Mouse (Mus musculus) MEL (cell line): ENCODE results near the gene Nlgn3. TPM values are rescaled to one million over a fixed set of nuclear protein-coding genes. Genes with fewer than 3 reads are reported as not detected.

Source experiments
- DNase-seq: peaks from one replicate; pipeline ENCODE4 v3.0.0; 2011; ENCODE audit warnings: low read depth, low spot score
- H3K27ac ChIP-seq: 2 replicates; pipeline ENCODE4 v1.5.1; 2012; ENCODE audit warnings: low read depth, mild to moderate bottlenecking, control low read depth, low read length, moderate library complexity; ENCODE audit not compliant: control insufficient read depth
- H3K27me3 ChIP-seq, 2 experiments: fragments of 150-350 bp in 1 of 2; sonication (generic) in 1 of 2; 2 replicates each; pipeline ENCODE4 v1.6.1; 2012; ENCODE audit warnings: low read length in 2 of 2, mild to moderate bottlenecking in 2 of 2, improper control_type of control experiment in 1 of 2, moderate library complexity in 1 of 2; ENCODE audit not compliant: insufficient read depth in 2 of 2, control insufficient read depth in 1 of 2
- H3K36me3 ChIP-seq, 2 experiments: 2 replicates each; pipeline ENCODE4 v1.6.1; 2012 to 2014; ENCODE audit warnings: low read length in 2 of 2, improper control_type of control experiment in 1 of 2, inconsistent platforms in 1 of 2, mild to moderate bottlenecking in 1 of 2; ENCODE audit not compliant: insufficient read depth in 2 of 2, control insufficient read depth in 1 of 2
- H3K4me1 ChIP-seq, 2 experiments: fragments of 150-350 bp in 1 of 2; sonication (generic) in 1 of 2; 2 replicates each; pipeline ENCODE4 v1.6.1; 2012; ENCODE audit warnings: low read length in 2 of 2, improper control_type of control experiment in 1 of 2, mild to moderate bottlenecking in 1 of 2; ENCODE audit not compliant: insufficient read depth in 2 of 2, control insufficient read depth in 1 of 2
- H3K4me3 ChIP-seq, 2 experiments: fragments of 150-350 bp in 1 of 2; sonication (generic) in 1 of 2; 2 replicates each; pipeline ENCODE4 v1.5.1; 2012; ENCODE audit warnings: low read depth in 2 of 2, low read length in 2 of 2, mild to moderate bottlenecking in 2 of 2, moderate library complexity in 2 of 2, control low read depth in 1 of 2, improper control_type of control experiment in 1 of 2; ENCODE audit not compliant: control insufficient read depth in 1 of 2, insufficient read depth in 1 of 2
- H3K79me2 ChIP-seq: 2 replicates; pipeline ENCODE4 v1.6.1; 2012; ENCODE audit warnings: mild to moderate bottlenecking, low read length, moderate library complexity; ENCODE audit not compliant: control insufficient read depth, poor library complexity, insufficient read depth
- H3K9ac ChIP-seq: 2 replicates; pipeline ENCODE4 v1.6.1; 2012; ENCODE audit warnings: low read depth, mild to moderate bottlenecking, control low read depth, low read length, moderate library complexity; ENCODE audit not compliant: control insufficient read depth, poor library complexity, severe bottlenecking
- H3K9me3 ChIP-seq: fragments of 150-350 bp; sonication (generic); replicated peaks from 2 replicates; pipeline ENCODE4 v1.6.1; 2012; ENCODE audit warnings: mild to moderate bottlenecking, low read length, improper control_type of control experiment, moderate library complexity; ENCODE audit not compliant: insufficient read depth
- CHD2 ChIP-seq: IDR thresholded peaks from 2 replicates; pipeline ENCODE4 v1.6.1; 2011; ENCODE audit warnings: low read length, improper control_type of control experiment
- CTCF ChIP-seq, 3 experiments: IDR thresholded peaks in 2 of 3; conservative IDR thresholded peaks in 1 of 3; 2 replicates each; pipeline ENCODE4 v1.5.1; 2011 to 2012; ENCODE audit warnings: low read length in 3 of 3, low read depth in 2 of 3, mild to moderate bottlenecking in 2 of 3, improper control_type of control experiment in 1 of 3, inconsistent platforms in 1 of 3, mixed read lengths in 1 of 3, moderate library complexity in 1 of 3; ENCODE audit not compliant: control insufficient read depth in 1 of 3, insufficient read depth in 1 of 3, poor library complexity in 1 of 3, severe bottlenecking in 1 of 3
- E2F4 ChIP-seq: IDR thresholded peaks from 2 replicates; pipeline ENCODE4 v1.6.1; 2011; ENCODE audit warnings: low read depth, low read length, improper control_type of control experiment, borderline replicate concordance
- ELF1 ChIP-seq: IDR thresholded peaks from 2 replicates; pipeline ENCODE4 v1.6.1; 2014; ENCODE audit warnings: low read depth, mild to moderate bottlenecking, inconsistent platforms, low read length, improper control_type of control experiment, moderate library complexity
- EP300 ChIP-seq, 2 experiments: IDR thresholded peaks; 2 replicates each; pipeline ENCODE4 v1.6.1; 2011; ENCODE audit warnings: improper control_type of control experiment in 2 of 2, low read length in 2 of 2, low read depth in 1 of 2, mild to moderate bottlenecking in 1 of 2
- GATA1 ChIP-seq: IDR thresholded peaks from 2 replicates; pipeline ENCODE4 v1.6.1; 2011; ENCODE audit warnings: low read depth, low read length, improper control_type of control experiment
- HCFC1 ChIP-seq: IDR thresholded peaks from 2 replicates; pipeline ENCODE4 v1.6.1; 2012; ENCODE audit warnings: low read depth, mild to moderate bottlenecking, inconsistent platforms, low read length, improper control_type of control experiment, moderate library complexity
- JUND ChIP-seq: IDR thresholded peaks from 2 replicates; pipeline ENCODE4 v1.6.1; 2011; ENCODE audit warnings: low read depth, mild to moderate bottlenecking, improper control_type of control experiment, low read length
- KAT2A ChIP-seq: conservative IDR thresholded peaks from 2 replicates; pipeline ENCODE4 v1.6.1; 2012; ENCODE audit warnings: low read depth, low read length, improper control_type of control experiment, inconsistent platforms
- MAFK ChIP-seq: IDR thresholded peaks from 2 replicates; pipeline ENCODE4 v1.6.1; 2011; ENCODE audit warnings: low read depth, mild to moderate bottlenecking, low read length, improper control_type of control experiment, borderline replicate concordance
- MXI1 ChIP-seq: IDR thresholded peaks from 2 replicates; pipeline ENCODE4 v1.6.1; 2011; ENCODE audit warnings: mild to moderate bottlenecking, low read depth, low read length, improper control_type of control experiment
- MYC ChIP-seq: IDR thresholded peaks from 2 replicates; pipeline ENCODE4 v1.6.1; 2011; ENCODE audit warnings: low read depth, mild to moderate bottlenecking, low read length, improper control_type of control experiment, moderate library complexity
- NRF1 ChIP-seq: IDR thresholded peaks from 2 replicates; pipeline ENCODE4 v1.6.1; 2014; ENCODE audit warnings: low read depth, mild to moderate bottlenecking, inconsistent platforms, low read length, improper control_type of control experiment, moderate library complexity; ENCODE audit not compliant: poor library complexity, insufficient read depth, severe bottlenecking
- POLR2AphosphoS5 ChIP-seq: IDR thresholded peaks from 2 replicates; pipeline ENCODE4 v1.6.1; 2012; ENCODE audit warnings: low read depth, borderline replicate concordance, mild to moderate bottlenecking, inconsistent platforms, low read length, moderate library complexity, mixed read lengths
- RAD21 ChIP-seq: IDR thresholded peaks from 2 replicates; pipeline ENCODE4 v1.6.1; 2011; ENCODE audit warnings: mild to moderate bottlenecking, low read depth, low read length, improper control_type of control experiment
- SIN3A ChIP-seq: IDR thresholded peaks from 2 replicates; pipeline ENCODE4 v1.6.1; 2012; ENCODE audit warnings: low read length, improper control_type of control experiment, inconsistent platforms
- SMC3 ChIP-seq: IDR thresholded peaks from 2 replicates; pipeline ENCODE4 v1.6.1; 2011; ENCODE audit warnings: low read depth, low read length, improper control_type of control experiment
- TAL1 ChIP-seq: IDR thresholded peaks from 2 replicates; pipeline ENCODE4 v1.6.1; 2012; ENCODE audit warnings: mild to moderate bottlenecking, inconsistent platforms, low read length, moderate library complexity, mixed read lengths
- UBTF ChIP-seq: IDR thresholded peaks from 2 replicates; pipeline ENCODE4 v1.6.1; 2012; ENCODE audit warnings: low read depth, mild to moderate bottlenecking, inconsistent platforms, low read length, improper control_type of control experiment, moderate library complexity, borderline replicate concordance; ENCODE audit not compliant: insufficient read depth
- USF1 ChIP-seq: IDR thresholded peaks from 2 replicates; pipeline ENCODE4 v1.6.1; 2014; ENCODE audit warnings: low read depth, mild to moderate bottlenecking, inconsistent platforms, low read length, improper control_type of control experiment, moderate library complexity
- USF2 ChIP-seq, 2 experiments: IDR thresholded peaks; 2 replicates each; pipeline ENCODE4 v1.6.1; 2011 to 2012; ENCODE audit warnings: improper control_type of control experiment in 2 of 2, low read length in 2 of 2, borderline replicate concordance in 1 of 2, inconsistent platforms in 1 of 2, low read depth in 1 of 2, mild to moderate bottlenecking in 1 of 2; ENCODE audit not compliant: insufficient read depth in 1 of 2
- ZC3H11A ChIP-seq: IDR thresholded peaks from 2 replicates; pipeline ENCODE4 v1.6.1; 2012; ENCODE audit warnings: low read depth, mild to moderate bottlenecking, inconsistent platforms, low read length, improper control_type of control experiment
- ZNF384 ChIP-seq: IDR thresholded peaks from 2 replicates; pipeline ENCODE4 v1.6.1; 2012; ENCODE audit warnings: low read depth, mild to moderate bottlenecking, inconsistent platforms, low read length, improper control_type of control experiment
- polyA plus RNA-seq, 2 experiments: library from polyadenylated mRNA; stranded (reverse) in 1 of 2; unstranded in 1 of 2; fragments of >175 nt in 1 of 2; fragments of >200 nt in 1 of 2; gene quantifications; 2 replicates each; pipeline versions ENCODE4 v1.2.1 to v1.2.4; 2012; ENCODE audit warnings: low replicate concordance in 2 of 2, low read depth in 1 of 2; ENCODE audit not compliant: insufficient read length in 2 of 2, insufficient read depth in 1 of 2, missing spikeins in 1 of 2
- total RNA-seq: library from RNA; depleted of rRNA; stranded (reverse); fragments of 300-350 nt; gene quantifications from 2 replicates; pipeline ENCODE4 v1.2.3, GENCODE M21; 2012

Nlgn3 gene
- total and polyA plus RNA-seq, 3 experiments = 0.04 to 0.15 TPM; not detected in 1

GRCm38 (mm10) chrX:101299473-101300426 is 782 bp downstream of the Nlgn3 start:
- no peaks in the 10 kb centered on the region for H3K79me2 ChIP-seq
- no peaks in the 10 kb centered on the region for H3K9me3 ChIP-seq
- no peaks in the 10 kb centered on the region for H3K36me3 ChIP-seq
- DNase-seq = no peak
- no peak overlapping the region for H3K27ac ChIP-seq
- no peaks in the 10 kb centered on the region for H3K4me1 ChIP-seq
- TF ChIP-seq MAFK (no peak), EP300 (IDR thresholded peaks at IDR 0.05; ENCODE audit: low read depth in 1 of 2, low read length in 2 of 2) (no peak), NRF1 (no peak)
- H3K9ac ChIP-seq = no peak overlapping the region
- H3K27me3 ChIP-seq = no peaks in the 10 kb centered on the region
- H3K4me3 ChIP-seq = no peak overlapping the region

DNA sequence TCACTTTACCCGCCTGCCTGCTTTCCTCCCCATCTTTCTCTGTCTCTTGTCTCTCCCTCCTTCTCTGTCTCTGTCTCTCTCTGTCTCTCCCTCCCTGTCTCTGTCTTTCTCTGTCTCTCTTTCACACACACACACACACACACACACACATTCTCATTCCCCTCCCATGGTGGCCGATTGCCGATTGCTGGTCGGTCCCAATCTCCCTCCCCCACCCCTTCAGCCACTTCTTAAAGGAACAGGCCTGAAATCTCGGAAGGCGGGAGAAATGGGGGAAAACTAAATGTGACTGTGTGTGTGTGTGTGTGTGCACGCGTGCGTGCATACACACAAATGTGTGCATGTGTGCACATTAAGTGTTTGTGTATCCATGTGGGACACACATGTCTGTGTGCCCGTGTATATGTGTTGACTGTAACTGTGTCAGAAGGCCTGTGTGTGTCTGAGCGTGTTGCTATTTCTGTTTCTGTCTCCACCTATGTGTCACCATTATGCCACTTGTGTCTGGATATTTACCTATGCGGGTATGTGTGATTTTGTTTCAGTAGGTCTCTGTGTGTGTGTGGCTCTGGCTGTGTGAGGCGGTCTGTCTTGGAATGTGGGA is 1.6 kb downstream of the Nlgn3 start:
- Histone ChIP-seq H3K79me2 (no peaks in the 10 kb centered on the region), H3K27me3 (no peaks in the 10 kb centered on the region), H3K9me3 (no peaks in the 10 kb centered on the region), H3K36me3 (no peaks in the 10 kb centered on the region), H3K4me1 (no peaks in the 10 kb centered on the region), H3K27ac (no peak overlapping the region), H3K9ac (no peak overlapping the region), H3K4me3 (no peak overlapping the region)
- DNase-seq = no peak
- TF ChIP-seq ELF1 (no peak), TAL1 (no peak), SIN3A (no peak), USF1 (no peak), POLR2AphosphoS5 (no peak), KAT2A (no peak), MXI1 (no peak), CHD2 (no peak)

GRCm38 (mm10) chrX:101301654-101302053 is 2.7 kb downstream of the Nlgn3 start:
- no peaks in the 10 kb centered on the region for H3K4me1 ChIP-seq
- H3K79me2 ChIP-seq = no peaks in the 10 kb centered on the region
- DNase-seq = no peak
- no peaks in the 10 kb centered on the region for H3K36me3 ChIP-seq
- no peaks in the 10 kb centered on the region for H3K27me3 ChIP-seq
- H3K27ac ChIP-seq = no peak overlapping the region
- no peaks in the 10 kb centered on the region for H3K9me3 ChIP-seq
- H3K4me3 ChIP-seq = no peak overlapping the region
- no peak overlapping the region for H3K9ac ChIP-seq
- no peak for TF ChIP-seq UBTF
- no peak for TF ChIP-seq ZC3H11A
- no peak for TF ChIP-seq MAFK
- no peak for TF ChIP-seq NRF1
- TF ChIP-seq SMC3 = no peak
- TF ChIP-seq HCFC1 = no peak
- TF ChIP-seq ZNF384 = no peak
- TF ChIP-seq TAL1 = no peak
- TF ChIP-seq E2F4 = no peak
- TF ChIP-seq USF2 (IDR thresholded peaks at IDR 0.05; ENCODE audit: borderline replicate concordance in 1 of 2, insufficient read depth in 1 of 2, low read depth in 1 of 2, low read length in 2 of 2) = no peak
- no peak for TF ChIP-seq RAD21
- no peak for TF ChIP-seq MYC
- TF ChIP-seq CTCF (IDR thresholded peaks at IDR 0.05 in 2 of 3, conservative IDR thresholded peaks at IDR 0.05 in 1 of 3; ENCODE audit: control insufficient read depth in 1 of 3, insufficient read depth in 1 of 3, low read depth in 2 of 3, low read length in 3 of 3, poor library complexity in 1 of 3, severe bottlenecking in 1 of 3) = no peak
- TF ChIP-seq GATA1 = no peak
- TF ChIP-seq EP300 (IDR thresholded peaks at IDR 0.05; ENCODE audit: low read depth in 1 of 2, low read length in 2 of 2) = no peak
- TF ChIP-seq JUND = no peak
